Mouse (Mus musculus): ENCODE data around the gene Bsx.

DNA sequence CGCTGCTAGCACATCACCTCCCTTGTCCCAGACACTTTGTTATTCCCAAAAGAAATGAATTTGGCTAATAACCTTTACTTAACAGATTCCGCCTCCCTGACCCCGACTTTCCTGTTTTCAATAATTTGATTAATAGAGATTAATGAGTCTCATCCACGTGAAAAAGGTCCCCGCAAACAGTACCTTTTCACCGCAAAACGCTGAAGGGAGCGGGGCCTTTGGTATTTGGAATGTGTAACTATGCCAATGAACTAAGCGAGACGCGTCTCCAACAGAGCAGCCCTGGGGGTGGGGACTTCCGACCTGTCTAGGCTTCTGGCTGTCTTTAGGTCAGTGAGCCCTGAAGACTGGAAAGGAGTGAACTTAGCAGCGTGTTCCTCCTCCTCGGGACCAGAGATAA is 5.1 kb downstream of the Bsx start:
- TF ChIP-seq CTCF (IDR thresholded peaks at IDR 0.05; ENCODE audit: borderline replicate concordance, control insufficient read depth, extremely low read depth, insufficient read depth, low read length, poor library complexity): no peak
- TF ChIP-seq POLR2A (IDR thresholded peaks at IDR 0.05; ENCODE audit: control insufficient read depth, extremely low read depth, insufficient read depth, low read length, poor library complexity): no peak

Data from thymus, adult 2 months (tissue).